Mouse (Mus musculus) heart, postnatal 36 days (tissue): ENCODE data around the gene Vmn1r21. TPM values are rescaled to one million over a fixed set of nuclear protein-coding genes. Genes with fewer than 3 reads are reported as not detected.

Experiments
- total RNA-seq, 2 experiments: library from RNA; stranded (reverse); gene quantifications; 2 replicates each; pipeline ENCODE4 v1.2.3; 2021

The Vmn1r21 gene
- total RNA-seq, 2 experiments from 2014 or later = not detected

Other genes with a start within 250 kb of the Vmn1r21 start
- gene Pyurf, start 158.3 kb downstream of the Vmn1r21 start, total RNA-seq = 10 to 100 TPM; 22.6 to 23.5 TPM
- gene Lancl2, start 147.8 kb downstream of the Vmn1r21 start, total RNA-seq = 10 to 100 TPM; 13.3 to 13.9 TPM
- 10 to 100 TPM; 18.9 to 20.3 TPM for gene Vopp1, start 25.2 kb downstream of the Vmn1r21 start, total RNA-seq
- not detected for gene Vmn1r22, start 57.7 kb upstream of the Vmn1r21 start, total RNA-seq
- not detected for gene Vmn1r23, start 76.5 kb upstream of the Vmn1r21 start, total RNA-seq
- gene Vmn1r24, start 111.2 kb upstream of the Vmn1r21 start, total RNA-seq = not detected
- gene Vmn1r25, start 130.5 kb upstream of the Vmn1r21 start, total RNA-seq = not detected
- not detected for gene Vmn1r26, start 164.8 kb upstream of the Vmn1r21 start, total RNA-seq